Mouse (Mus musculus) v-Abl transformed pro-B cells (cell line): ENCODE results near the gene Ppp4r4.
"Not testable (repeated sequence)": the region's sequence is repeated elsewhere in the genome, so short reads cannot be mapped to it uniquely, and the experiment has no call there.

Experiments used
- in situ Hi-C, 2 experiments: fragments of 400-800 bp; cut with MboI; formaldehyde crosslinking; loops; one replicate each; pipeline ENCODE4 v1.15.1; 2025; ENCODE audit not compliant: unreplicated experiment in 2 of 2

Gene Ppp4r4

DNA sequence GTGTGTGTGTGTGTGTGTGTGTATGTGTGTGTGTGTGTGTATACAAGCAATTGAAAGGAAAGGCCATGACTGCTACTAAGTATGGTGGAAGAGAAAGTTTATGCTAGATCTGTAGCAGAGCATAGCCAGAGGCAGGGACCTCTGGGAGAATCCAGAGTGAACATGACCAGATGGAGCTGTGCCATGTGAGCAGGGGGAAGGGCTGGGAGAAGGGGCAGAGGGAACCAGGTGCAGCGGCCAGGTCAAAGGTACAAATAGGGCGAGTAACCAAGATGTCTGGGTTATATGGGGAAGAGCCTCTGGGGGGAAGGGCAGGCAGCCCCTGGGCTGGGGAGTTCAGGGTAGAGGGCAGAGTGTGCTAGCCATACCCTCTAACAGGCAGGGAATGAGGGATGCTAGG lies 1.5 kb upstream of the Ppp4r4 start:
- in situ Hi-C loops = loop anchor here (25.0 kb wide), 2 partner anchors 882 to 1407 kb away; partner anchors contain the start of gene Serpina3n (in 1 of the 2)

DNA sequence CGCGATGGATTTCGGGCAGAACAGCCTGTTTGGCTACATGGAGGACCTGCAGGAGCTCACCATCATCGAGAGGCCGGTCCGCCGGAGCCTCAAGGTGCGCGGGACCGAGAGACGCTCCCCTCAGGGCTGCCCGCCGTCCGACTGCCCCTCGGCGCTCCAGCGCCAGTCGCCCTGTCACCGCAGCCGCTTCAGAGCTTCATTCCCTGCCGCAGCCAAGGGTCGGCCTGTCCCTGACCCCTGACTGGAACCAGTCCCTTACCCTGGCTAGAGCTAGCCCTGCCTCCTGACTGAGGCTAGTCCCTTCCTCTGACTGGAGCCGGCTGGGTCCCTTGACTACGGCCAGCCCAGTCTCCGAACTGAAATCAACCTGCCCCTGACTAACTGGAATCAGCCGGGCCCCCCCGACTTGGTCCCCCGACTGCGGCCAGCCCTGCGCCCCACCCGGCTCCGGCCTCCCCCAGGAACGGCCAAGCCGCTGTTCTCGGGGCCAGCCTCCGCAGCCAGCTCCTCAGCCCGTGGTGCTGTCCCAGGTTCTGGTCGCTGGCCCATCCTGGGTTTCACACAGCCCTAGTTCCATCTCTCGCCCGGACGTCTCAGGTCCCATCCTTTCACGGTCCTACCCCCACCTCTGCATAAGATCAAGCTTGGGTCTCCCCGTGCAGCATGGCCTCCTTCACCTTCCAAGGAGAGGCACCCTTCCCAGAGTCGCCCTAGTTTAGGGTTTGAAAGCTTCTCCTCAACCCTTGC lies 739 bp downstream of the Ppp4r4 start:
- in situ Hi-C loops = loop anchor here (25.0 kb wide), 2 partner anchors 879 to 1404 kb away; partner anchors contain the start of gene Serpina3n (in 1 of the 2)

DNA sequence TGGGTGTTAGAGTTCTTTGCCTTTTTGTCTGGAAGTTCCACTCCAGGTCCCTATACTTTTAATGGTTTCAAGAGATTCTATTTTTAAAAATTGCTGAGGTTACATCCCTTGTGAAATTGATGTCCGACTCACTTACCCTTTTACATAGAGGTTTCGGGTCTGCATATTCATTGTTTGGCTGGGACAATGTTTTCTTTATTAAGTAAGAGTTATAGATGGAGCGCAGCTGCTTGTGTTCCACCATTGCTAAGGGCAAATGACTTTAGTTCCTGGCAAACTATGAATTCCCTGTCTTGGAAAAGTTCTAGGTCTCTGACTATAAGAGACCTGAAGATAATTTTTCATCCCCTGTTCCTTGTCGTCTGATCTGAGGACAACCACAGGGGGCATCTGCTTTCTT lies 8.3 kb downstream of the Ppp4r4 start:
- in situ Hi-C loops = loop anchor here (25.0 kb wide), 2 partner anchors 872 to 1397 kb away; partner anchors contain the start of gene Serpina3n (in 1 of the 2)

DNA sequence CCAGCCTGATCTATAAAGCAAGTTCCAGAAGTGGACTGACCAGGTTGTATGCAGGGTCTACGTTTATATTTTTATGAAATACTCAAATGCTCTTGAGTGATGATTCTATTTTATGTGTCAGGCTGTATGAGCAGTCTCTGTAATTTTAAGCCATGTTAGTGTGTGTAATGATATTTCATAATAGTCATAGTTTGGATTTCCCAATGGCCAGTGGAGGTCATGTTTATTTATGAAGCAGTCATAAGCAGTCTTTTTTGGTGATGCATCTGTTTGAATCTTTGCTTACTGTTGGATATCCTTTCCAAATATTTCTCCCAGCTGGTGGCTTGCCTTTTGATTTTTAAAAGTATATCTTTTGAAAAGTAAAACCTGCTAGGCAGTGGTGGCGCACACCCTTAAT lies 11.3 kb downstream of the Ppp4r4 start:
- in situ Hi-C loops = loop anchor here (25.0 kb wide), 2 partner anchors 869 to 1394 kb away; partner anchors contain the start of gene Serpina3n (in 1 of the 2)

DNA sequence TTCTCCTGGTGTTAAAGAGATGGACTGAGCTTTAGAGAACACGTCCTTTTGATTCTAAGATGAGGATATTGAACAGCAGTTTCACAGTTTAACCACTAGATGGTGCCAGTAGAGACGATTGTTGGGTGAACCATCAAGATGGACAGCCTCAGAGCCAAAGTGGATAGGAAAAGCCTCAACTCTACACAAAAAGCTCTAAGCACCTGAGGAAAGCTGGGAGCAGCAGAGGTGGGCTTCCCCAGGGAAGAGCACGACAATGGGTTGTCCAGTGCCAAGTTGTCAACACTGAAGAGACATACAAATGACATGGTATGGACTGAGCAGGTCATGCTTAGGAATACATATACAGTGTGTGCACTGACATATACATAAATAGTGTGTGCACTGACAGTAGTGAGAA lies 12.1 kb downstream of the Ppp4r4 start:
- in situ Hi-C loops = loop anchor here (25.0 kb wide), 2 partner anchors 868 to 1393 kb away; partner anchors contain the start of gene Serpina3n (in 1 of the 2)

- in situ Hi-C loops = loop anchor here (25.0 kb wide), 2 partner anchors 865 to 1390 kb away; partner anchors contain the start of gene Serpina3n (in 1 of the 2)
Measured at GRCm38 (mm10) chr12:103547438-103547837, 15.4 kb downstream of the Ppp4r4 start.

- in situ Hi-C loops = loop anchor here (25.0 kb wide), 2 partner anchors 864 to 1389 kb away; partner anchors contain the start of gene Serpina3n (in 1 of the 2)
Measured at GRCm38 (mm10) chr12:103548526-103548925, 16.4 kb downstream of the Ppp4r4 start.

DNA sequence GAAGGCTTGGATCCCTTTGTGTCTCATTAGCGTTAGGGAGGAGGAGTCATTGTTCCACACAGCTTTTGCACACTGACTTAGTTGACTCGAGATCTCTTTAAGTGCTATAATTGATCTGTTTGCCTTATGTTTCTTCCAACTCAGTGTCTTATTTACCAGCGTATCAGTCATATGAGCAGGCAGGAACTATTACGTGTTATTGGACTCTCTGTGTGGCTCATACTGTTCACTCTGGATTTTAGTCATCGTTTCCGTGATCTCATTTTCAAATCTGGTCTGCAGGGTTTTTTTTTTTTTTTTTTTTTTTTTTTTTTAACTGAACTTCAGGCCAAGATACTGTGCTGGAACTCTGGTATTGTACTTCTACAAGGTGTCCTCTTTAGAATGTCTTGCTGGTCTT lies 18.0 kb downstream of the Ppp4r4 start:
- in situ Hi-C loops = no loop called here

- in situ Hi-C loops = no loop called here
Measured at GRCm38 (mm10) chr12:103551422-103551821, 19.3 kb downstream of the Ppp4r4 start.

DNA sequence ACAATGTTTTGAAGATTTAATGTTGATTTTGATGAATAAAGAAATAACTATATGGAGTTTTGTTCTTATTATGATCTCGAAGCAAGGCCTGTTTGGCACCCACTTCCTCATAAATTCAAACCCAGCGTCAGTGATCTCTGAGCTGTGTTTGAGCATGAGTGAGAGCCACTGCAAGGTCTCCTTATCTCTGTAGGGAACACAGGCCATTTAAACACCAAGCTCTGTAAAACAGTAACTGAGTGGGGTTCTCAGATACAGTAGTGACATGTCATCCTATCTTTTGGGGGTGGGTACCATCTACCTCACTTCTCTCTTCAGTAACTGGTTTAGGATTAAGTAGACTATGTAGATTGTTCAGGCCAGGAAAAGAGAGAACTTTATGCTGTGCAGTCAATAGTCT lies 20.4 kb downstream of the Ppp4r4 start:
- in situ Hi-C loops = no loop called here

DNA sequence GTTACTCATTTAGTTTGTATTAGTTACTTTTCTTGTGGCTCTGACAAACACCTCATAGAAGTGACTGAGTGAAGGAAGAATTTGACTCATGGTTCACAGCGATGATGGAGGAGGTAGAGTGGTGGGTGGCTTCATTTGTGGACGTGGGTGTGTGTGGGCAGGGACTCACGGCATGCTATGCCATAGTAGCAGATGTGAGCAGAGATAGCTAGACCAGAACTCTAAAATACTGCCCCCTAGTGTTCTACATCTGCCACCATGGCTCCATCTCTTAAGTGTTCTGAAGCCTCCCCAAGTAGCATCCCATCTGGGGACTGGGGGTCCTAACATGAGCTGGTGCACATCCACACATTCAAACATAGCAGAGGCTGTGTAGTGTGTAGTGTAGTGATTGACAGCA lies 21.4 kb downstream of the Ppp4r4 start:
- in situ Hi-C loops = no loop called here

DNA sequence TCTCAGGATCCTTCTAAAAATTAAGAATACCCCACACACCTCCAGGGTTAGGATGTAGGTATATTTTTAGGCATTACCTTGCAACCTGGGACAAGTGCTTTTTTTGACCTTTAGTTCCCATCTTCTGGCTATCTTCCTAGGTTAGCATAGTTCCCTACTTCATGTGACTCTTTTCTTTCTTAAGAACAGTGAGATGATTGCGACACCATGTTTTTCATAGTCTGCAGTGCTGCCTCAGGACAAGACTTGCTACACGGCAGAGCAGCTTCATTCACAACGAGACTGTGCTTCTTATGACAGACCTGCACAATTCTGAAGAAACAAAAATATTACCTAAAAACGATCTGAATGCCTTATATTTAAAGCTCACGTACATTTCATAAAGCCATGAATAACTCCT lies 24.8 kb downstream of the Ppp4r4 start:
- in situ Hi-C loops = no loop called here

- in situ Hi-C loops = no loop called here
Measured at GRCm38 (mm10) chr12:103564726-103565125, 32.6 kb downstream of the Ppp4r4 start.

- in situ Hi-C loops = no loop called here
Measured at GRCm38 (mm10) chr12:103565151-103565550, 33.1 kb downstream of the Ppp4r4 start.

- in situ Hi-C loops = no loop called here
Measured at GRCm38 (mm10) chr12:103567129-103567528, 35.0 kb downstream of the Ppp4r4 start.

DNA sequence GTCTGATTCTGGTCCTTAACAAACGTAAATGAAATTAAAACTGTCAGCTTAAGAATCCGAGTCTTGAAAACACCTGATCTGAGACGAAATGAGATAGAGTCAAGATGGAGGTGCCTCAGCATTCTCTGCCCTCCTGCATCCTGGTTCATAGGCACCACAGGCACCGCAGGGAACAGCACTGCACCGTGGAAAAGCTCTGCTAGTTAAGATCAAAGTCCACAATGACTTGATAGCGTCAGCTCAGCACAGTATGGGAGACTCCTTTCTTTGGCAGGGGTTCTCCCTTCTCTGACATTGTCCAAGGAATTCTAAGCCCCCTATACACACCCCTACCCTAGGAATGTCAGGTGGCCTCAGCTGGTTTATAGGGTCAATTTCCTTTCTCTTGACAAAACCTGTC lies 37.6 kb downstream of the Ppp4r4 start:
- in situ Hi-C loops = no loop called here

GRCm38 (mm10) chr12:103578148-103578547 lies 46.1 kb downstream of the Ppp4r4 start:
- in situ Hi-C loops = not testable (repeated sequence)

DNA sequence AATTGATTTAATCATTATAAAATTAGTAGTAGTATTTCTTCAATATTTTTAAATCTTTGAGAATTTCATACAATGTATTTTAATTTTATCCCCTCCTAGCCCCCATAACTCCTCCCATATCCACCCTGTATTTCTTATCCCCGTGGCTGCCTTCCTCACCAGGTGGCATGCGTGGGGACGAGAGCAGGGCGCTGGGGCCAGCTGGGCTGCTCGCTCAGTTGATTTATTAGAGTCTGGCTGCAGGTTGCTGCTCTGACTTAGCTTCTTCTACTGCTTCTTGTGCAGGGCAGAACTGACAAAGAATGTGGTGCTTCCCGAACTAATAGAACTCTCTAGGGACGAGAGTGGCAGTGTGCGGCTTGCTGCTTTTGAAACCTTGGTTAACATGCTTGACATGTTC lies 51.7 kb downstream of the Ppp4r4 start:
- in situ Hi-C loops = no loop called here

GRCm38 (mm10) chr12:103598411-103598810 lies 66.3 kb downstream of the Ppp4r4 start:
- in situ Hi-C loops = no loop called here

DNA sequence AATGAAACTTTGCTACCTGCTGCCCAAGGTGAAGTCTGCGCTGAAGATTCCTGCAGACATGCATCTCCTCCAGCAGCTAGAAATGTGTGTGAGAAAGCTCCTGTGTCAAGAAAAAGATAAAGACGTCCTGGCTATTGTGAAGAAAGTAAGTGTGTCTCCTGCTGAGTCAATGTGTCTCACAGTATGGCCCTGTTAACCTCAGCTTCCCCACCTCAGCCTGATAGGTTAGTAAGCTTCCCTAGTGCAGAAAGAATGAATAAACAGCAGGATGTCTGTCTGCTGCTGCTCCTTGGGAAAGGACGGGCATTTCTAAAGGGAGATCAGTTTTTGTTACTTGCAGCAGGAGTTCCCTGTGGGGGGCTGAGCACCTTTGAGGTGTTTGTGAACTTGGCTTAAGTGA lies 68.3 kb downstream of the Ppp4r4 start:
- in situ Hi-C loops = no loop called here

- in situ Hi-C loops = no loop called here
Measured at GRCm38 (mm10) chr12:103601839-103602238, 69.8 kb downstream of the Ppp4r4 start.

- in situ Hi-C loops = no loop called here
Measured at GRCm38 (mm10) chr12:103615141-103615540, 83.1 kb downstream of the Ppp4r4 start.
